Mouse (Mus musculus): ENCODE measurements around the gene Bcas2. TPM values are rescaled to one million over a fixed set of nuclear protein-coding genes. Genes with fewer than 3 reads are reported as not detected.

Bcas2 gene
- polyA plus RNA-seq, 1 experiment from 2014 or later: 171 TPM

DNA sequence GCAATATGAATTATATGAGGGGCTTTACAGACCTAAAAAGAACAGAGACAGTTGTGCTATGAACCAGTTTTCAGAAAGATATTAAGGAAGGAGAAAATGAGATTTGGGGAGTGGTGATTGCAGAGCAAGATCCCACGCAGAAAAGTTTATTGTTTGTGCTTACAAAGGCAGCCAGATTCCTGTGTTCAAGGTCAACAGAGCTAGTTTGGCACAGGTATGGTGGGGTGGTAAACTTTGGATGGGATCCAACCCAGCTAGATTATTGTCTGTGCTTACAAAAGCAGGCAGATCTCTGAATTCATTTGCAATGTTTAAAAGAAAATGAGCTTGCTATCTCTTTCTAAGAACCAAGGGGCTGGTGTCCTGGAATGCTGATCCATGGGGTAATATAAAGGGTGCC, 56.3 kb downstream of the Bcas2 start:
- Histone ChIP-seq H3K9ac (replicated peaks; ENCODE audit: low read length) (no peak overlapping the region), H3K9me3 (ENCODE audit: low read length) (peaks cover 13% of the 10 kb centered on the region), H3K4me1 (ENCODE audit: insufficient read depth, low read length) (no peaks in the 10 kb centered on the region), H3K4me2 (replicated peaks; ENCODE audit: low read depth, low read length) (no peak overlapping the region), H3K4me3 (ENCODE audit: low read length) (no peak overlapping the region), H3K27ac (ENCODE audit: low read length) (no peak overlapping the region), H3K27me3 (ENCODE audit: insufficient read depth, low read length) (no peaks in the 10 kb centered on the region), H3K36me3 (ENCODE audit: insufficient read depth, low read length) (no peaks in the 10 kb centered on the region)
- ATAC-seq (ENCODE audit: low FRiP score, low TSS enrichment): no peak
- 95% methylated on average over 1 of the region's 1 CpGs for whole genome bisulfite sequencing

Other genes with a start within 250 kb of the Bcas2 start
- 0.28 TPM in 1 of 2 replicates, not detected in the other for gene Sycp1, start 235.6 kb upstream of the Bcas2 start, polyA plus RNA-seq (2015; fragmentation: Nextera tagmentation; extraction: Ambion mirVana)
- 0.07 and 0.12 TPM in 2 replicates for gene Nr1h5, start 207.5 kb upstream of the Bcas2 start, polyA plus RNA-seq (2015; fragmentation: Nextera tagmentation; extraction: Ambion mirVana)
- 53.5 and 60.1 TPM in 2 replicates for gene Sike1, start 175.9 kb upstream of the Bcas2 start, polyA plus RNA-seq (2015; fragmentation: Nextera tagmentation; extraction: Ambion mirVana)
- gene Csde1, start 151.2 kb upstream of the Bcas2 start, polyA plus RNA-seq (2015; fragmentation: Nextera tagmentation; extraction: Ambion mirVana): 349 and 364 TPM in 2 replicates
- gene Nras, start 113.4 kb upstream of the Bcas2 start, polyA plus RNA-seq (2015; fragmentation: Nextera tagmentation; extraction: Ambion mirVana): 102 and 104 TPM in 2 replicates
- 0.35 and 0.69 TPM in 2 replicates for gene Ampd1, start 97.6 kb upstream of the Bcas2 start, polyA plus RNA-seq (2015; fragmentation: Nextera tagmentation; extraction: Ambion mirVana)
- gene Dennd2c, start 69.1 kb upstream of the Bcas2 start, polyA plus RNA-seq (2015; fragmentation: Nextera tagmentation; extraction: Ambion mirVana): 3.7 and 4.0 TPM in 2 replicates
- 17.5 and 25.1 TPM in 2 replicates for gene Trim33, start 107.6 kb downstream of the Bcas2 start, polyA plus RNA-seq (2015; fragmentation: Nextera tagmentation; extraction: Ambion mirVana)